Mouse (Mus musculus): ENCODE measurements around the gene Pigl.

DNA sequence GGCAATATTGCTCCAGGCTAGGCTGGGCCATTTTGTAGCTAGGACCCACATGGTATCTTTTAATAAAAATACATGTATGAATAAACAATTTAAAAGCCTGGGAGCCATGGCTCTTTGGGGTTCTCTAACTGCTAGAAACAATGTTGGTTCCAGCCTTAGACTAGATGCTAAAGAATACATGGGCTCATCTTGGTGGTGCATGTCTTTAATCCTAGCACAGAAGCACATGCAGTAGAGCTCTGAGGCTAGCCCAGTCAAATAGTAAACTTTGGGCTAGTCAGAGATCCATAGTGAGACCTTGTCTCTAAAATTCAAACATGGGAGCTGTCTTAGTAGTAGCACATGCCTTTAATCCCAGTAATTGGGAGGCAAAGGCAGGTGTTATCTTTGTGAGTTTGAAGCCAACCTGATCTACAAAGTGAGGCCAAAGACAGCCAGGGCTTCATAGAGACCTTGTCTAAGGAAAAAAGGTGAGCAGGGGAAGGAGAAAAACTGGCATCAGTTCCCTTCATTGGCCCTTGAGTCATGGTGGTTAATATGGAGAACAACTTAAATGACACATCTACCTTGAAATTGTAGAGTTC is 96.8 kb downstream of the Pigl start:
- TF ChIP-seq CTCF (IDR thresholded peaks at IDR 0.05; ENCODE audit: borderline replicate concordance, insufficient read depth, low read depth, low read length) (no peak), POLR2A (IDR thresholded peaks at IDR 0.05; ENCODE audit: borderline replicate concordance, insufficient read depth, low read length) (no peak)

Data from cerebellum, adult 2 months (tissue).